Mouse (Mus musculus) NIH3T3 (cell line): ENCODE results near the gene Slc39a1.
A peak's percentile ranks its signal among the peaks of the same experiment; 100 is the strongest.

ENCODE experiments used
- DNase-seq: peaks from one replicate; pipeline ENCODE4 v3.0.0-alpha.2; 2012; ENCODE audit warnings: low read depth

The Slc39a1 gene

GRCm38 (mm10) chr3:90247960-90248745 lies at the start of gene Slc39a1:
Slc39a1 (plus strand) TSS chr3:90248172.
- peak; percentile 98 for DNase-seq

- DNase-seq: no peak
These were observed 45.1 kb upstream of the Slc39a1 start for GRCm38 (mm10) chr3:90202884-90203283.

DNA sequence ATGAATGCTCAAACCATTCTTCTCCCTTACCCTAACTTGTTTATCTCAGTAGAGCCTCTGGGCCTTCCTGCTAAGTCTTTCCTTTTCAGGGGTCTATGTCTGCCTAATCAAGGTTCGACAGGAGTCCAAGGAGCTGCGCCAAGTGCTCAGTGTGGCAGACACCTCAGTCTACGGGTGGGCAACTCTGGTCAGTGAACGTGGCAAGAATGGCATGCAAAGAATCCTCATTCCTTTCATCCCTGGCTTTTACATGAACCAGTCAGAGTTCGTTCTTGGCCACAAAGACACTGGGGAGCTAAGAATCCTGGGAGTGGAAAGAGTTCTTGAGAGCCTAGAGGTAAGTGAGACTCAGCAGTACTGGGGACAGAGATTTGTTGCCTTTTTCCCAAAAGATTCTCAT lies 44.4 kb upstream of the Slc39a1 start:
- no peak for DNase-seq

- no peak for DNase-seq
These were observed 43.4 kb upstream of the Slc39a1 start for GRCm38 (mm10) chr3:90204582-90204981.

- DNase-seq: no peak
These were observed 39.3 kb upstream of the Slc39a1 start for GRCm38 (mm10) chr3:90208662-90209061.

- DNase-seq: no peak
These were observed 37.9 kb upstream of the Slc39a1 start for GRCm38 (mm10) chr3:90209908-90210566.

DNA sequence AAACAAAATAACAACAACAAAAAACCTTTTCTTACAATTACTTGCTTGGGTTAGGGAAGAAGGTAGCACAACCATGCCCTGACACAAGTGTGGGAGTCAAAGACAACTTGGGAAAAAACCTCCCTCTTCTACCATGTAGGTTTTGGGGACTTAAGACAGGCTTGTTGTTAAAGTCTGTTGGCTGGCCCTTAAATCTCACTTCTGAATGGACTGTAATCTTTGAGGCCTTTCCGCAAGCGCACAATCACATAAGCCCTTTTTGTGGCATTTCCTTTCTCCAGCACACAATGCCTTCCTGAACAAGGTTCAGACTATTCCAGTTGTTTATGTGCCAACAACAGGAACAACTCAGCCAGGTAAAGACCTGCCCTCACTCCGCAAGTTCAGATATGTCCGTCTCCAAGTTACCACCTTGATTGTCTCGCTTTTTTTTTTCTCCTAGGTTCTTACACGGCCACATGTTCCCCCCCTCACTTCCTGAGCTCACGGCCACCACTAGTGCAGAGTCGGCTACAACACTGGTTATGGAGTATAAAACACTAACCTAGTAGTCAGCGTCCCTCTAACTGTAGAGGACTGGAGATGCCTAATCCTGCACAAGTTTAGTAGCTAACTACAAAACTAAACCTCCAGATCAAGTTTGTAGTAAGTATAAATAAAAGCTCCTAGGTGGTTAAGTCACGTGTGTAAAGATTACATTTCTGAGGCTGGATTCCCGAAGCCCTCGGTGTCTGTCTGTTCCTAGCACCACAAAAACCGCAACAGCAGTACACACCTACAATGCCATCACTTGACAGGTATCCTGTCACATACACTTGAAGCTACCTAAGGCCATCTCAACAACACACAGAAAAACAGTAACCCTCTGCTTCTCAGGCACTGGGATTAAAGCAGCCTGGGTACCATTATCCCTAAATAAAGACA lies 36.2 kb upstream of the Slc39a1 start:
- no peak for DNase-seq

DNA sequence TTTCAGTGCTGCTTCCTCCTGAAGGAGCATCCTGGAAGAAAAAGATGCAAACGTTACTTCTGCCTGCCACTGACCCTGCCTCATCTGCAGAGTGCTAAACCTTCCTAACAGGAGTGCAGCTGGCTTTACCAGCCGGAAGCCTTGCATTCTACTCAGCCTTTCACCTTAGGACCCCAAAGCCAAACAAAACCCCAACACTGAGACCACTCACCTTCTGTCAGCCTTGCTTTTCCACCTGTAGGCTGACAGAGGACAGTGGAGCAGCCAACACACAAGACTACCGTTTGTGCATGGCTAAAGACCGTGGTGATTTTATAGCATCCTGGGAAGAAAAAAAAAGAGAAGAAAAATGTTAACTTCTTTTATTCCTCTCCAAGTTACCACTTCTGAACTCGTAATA lies 35.2 kb upstream of the Slc39a1 start:
- no peak for DNase-seq

DNA sequence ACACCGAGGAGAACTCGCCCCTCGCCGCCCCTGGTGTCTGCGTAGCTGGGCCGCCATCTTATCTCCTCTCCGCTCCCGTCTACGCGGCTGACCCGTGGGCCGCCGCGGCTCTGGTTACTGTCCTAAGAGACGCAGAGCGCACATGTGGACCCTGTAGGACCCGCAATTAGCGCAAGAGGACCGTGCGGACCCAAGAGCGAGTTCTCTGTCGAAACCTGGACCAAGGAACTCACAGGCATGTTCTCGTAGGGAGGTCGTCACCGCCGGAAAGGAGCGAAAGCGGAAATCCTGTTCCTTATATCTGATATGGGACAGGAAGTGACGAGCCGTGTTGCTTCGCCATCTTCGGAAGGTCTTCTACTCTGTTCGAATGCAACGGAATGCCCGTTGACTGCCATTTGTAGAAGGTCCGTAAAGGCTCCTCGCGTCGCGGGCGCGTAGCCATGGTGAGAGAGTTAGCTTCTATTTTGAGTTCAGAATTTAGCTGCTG lies 34.5 kb upstream of the Slc39a1 start, which contains the start of the genes Rps27 and Rab13:
Gene Rps27, minus strand, starts transcription at position 275 of the 490 bp plus-strand sequence.
Gene Rab13, plus strand, starts transcription at position 319 of the 490 bp plus-strand sequence.
- DNase-seq: peak; percentile 97

GRCm38 (mm10) chr3:90213956-90214684 lies 33.9 kb upstream of the Slc39a1 start:
- DNase-seq: no peak

GRCm38 (mm10) chr3:90215825-90216380 lies 32.1 kb upstream of the Slc39a1 start:
- DNase-seq: peak; percentile 54

DNA sequence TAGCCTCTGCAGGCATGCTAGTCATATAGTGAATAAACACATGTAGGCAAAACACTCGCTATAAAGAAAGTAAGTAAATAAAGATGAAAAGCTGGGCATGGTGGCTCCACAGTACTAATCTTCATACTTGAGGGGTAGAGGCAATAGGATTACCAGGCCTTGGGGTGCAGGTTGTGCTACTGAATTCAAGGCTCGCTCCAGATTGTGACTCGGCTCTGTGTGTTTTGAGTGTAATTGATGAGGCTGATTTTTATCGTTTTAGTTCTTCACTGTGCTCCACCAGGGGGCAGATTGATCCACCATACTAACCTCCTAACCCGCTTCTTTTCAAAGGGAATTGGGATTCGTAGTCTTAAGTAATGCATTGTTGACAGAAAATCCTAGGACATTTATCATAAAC lies 27.9 kb upstream of the Slc39a1 start:
- DNase-seq: peak; percentile 85

DNA sequence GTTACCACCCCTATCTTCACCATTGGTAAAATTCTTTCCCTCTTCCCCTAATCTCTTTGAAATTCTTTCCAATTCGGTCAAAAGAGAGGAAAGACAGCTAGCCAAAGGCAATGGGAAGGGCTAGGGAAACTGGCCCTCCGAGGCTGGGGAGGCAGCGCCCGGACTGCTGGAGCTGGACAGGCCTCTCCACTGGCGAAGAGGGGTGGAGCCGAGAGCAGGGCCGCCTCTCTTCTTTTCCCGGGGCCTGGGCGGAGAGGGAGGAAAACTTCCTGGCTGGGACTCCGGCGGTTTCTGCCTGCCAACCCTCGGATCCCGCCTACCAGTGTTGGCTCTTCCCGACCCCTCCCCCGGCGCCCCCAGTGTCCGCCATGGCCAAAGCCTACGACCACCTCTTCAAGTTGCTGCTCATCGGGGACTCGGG lies 27.4 kb upstream of the Slc39a1 start:
- DNase-seq: peak; percentile 89

- DNase-seq: no peak
These were observed 26.8 kb upstream of the Slc39a1 start for GRCm38 (mm10) chr3:90221123-90221522.

GRCm38 (mm10) chr3:90222455-90222854 lies 25.5 kb upstream of the Slc39a1 start:
- DNase-seq: no peak

GRCm38 (mm10) chr3:90222941-90223340 lies 25.0 kb upstream of the Slc39a1 start:
- no peak for DNase-seq

GRCm38 (mm10) chr3:90224331-90224730 lies 23.6 kb upstream of the Slc39a1 start:
- no peak for DNase-seq

GRCm38 (mm10) chr3:90231075-90231474 lies 16.9 kb upstream of the Slc39a1 start:
- no peak for DNase-seq

DNA sequence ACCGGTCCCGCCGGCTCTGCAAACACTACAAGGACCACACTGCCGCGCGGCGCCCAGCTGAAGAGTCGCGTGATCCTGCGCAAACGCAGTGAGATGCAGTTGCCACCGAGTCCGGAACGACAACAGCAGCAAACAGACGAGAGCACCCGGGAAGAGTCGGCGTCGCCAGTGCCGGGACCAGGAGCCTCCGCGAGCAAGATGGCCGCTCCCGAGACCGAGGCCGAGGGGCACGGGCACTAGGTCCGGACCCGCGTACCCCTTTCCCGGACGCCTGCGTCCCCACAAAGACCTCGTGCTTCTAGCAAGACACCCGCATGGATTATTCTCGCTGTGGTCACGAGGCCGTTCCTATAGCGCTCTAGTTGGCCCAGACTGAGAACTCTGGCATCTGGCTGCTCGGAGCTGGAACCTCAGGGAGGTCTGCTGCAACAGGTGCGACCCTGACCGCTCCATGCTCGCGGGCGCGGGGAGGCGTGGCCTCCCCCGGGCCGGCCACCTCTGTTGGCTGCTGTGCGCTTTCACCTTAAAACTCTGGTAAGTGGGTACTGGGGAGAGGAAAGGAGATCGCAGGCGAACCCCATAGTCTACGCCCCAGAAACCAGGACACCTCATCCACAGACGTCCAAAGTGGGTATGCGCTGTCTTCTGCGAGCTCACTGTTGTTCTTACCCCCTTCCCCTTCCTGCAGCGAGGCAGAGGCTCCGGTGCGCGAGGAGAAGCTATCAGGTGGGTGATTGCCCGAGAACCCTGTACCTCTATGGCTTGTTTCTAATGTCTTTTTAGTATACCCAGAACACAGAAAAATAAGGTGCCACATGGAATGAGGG lies 16.3 kb upstream of the Slc39a1 start, which contains the start of gene Jtb:
Gene Jtb, plus strand, starts transcription at position 91 of the 827 bp plus-strand sequence.
- peak; percentile 95 for DNase-seq

- no peak for DNase-seq
These were observed 6.7 kb upstream of the Slc39a1 start for GRCm38 (mm10) chr3:90241251-90241650.
